Mouse (Mus musculus) kidney, postnatal 36 days (tissue): ENCODE results near the gene Ripor3.
A peak's percentile ranks its signal among the peaks of the same experiment; 100 is the strongest.
"Not testable (repeated sequence)": the region's sequence is repeated elsewhere in the genome, so short reads cannot be mapped to it uniquely, and the experiment has no call there.

ENCODE experiments used
- DNase-seq, 2 experiments: peaks; one replicate each; pipeline ENCODE4 v3.0.0; 2021 to 2022; ENCODE audit warnings: mixed read lengths in 2 of 2

The Ripor3 gene

DNA sequence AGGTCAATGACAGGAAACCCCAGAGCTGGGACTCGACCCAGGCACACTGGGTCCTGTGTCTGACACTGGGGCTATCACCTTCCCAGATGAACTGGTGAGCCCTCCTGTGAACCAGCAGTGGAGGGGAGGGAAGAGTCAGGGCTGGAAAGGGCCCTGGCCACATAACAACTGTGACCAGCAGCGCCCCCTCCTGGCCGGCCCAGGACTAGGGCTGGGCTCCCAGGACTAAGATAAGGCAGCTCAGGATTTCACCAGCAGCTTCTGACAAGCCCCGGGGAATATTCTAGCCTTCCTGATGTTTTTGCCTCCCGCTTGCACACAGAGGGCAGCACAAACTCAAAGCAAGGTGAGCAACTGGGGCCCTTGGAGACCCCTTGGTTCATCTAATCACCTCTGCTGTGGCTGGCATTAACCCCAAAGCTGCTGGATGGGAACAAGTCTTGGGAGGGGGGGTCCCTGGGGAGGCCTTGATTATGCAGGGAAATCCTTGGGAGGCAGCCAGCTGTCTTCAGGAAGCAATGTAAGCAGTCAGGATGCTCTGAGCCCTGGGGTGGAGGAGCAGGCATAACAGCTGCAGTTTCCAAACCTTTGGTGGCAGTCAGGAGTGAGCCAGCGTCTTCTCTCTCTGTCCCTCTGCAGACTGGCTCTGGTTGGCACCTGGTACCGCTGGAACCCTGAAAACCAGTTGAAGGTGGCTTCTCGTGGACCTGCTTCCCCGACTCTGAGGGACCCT lies at the start of gene Ripor3:
Ripor3 (minus strand) TSS at position 683 of the 733 bp plus-strand sequence.
- peak; percentile 83 to 91 for DNase-seq

- no peak for DNase-seq
These were observed 48.9 kb upstream of the Ripor3 start for GRCm38 (mm10) chr2:168059200-168059790.

DNA sequence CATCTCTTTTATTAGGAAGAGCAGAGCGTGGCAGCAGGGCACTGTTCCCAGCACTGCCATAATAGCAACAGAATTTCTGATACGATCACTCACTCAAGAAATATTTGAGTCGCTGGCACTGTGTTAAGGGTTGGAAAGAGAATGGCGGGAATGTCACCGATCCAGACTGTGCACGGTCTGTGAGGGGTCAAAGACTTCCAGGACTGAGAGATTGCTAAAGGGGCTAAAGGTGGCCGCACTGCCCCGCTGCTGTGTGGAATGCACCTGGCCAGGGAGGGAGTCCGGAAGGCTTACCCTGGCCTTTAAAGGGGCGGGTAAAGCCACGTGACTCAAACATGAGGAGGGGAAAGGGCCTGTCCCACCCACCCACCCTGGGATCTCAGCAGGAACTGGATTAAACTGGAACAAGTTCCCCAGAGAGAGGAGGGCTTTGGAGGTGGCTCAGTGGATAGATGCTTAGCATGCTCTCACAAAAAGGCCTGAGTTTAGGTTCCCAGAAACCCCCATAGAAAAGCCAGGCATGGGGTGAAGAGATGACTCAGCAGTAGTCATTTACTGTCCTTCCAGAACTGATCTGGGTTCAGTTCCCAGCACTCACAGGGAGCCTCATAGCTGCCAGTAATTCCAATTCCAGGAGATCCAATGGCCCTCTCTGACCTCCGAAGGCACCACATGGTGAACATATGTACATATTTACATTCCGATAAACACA lies 48.2 kb upstream of the Ripor3 start:
- DNase-seq = no peak

GRCm38 (mm10) chr2:168057876-168058275 lies 47.5 kb upstream of the Ripor3 start:
- DNase-seq = not testable (repeated sequence)

GRCm38 (mm10) chr2:168056666-168056933 lies 46.2 kb upstream of the Ripor3 start:
- no peak for DNase-seq

- no peak for DNase-seq
These were observed 45.7 kb upstream of the Ripor3 start for GRCm38 (mm10) chr2:168055910-168056665.

DNA sequence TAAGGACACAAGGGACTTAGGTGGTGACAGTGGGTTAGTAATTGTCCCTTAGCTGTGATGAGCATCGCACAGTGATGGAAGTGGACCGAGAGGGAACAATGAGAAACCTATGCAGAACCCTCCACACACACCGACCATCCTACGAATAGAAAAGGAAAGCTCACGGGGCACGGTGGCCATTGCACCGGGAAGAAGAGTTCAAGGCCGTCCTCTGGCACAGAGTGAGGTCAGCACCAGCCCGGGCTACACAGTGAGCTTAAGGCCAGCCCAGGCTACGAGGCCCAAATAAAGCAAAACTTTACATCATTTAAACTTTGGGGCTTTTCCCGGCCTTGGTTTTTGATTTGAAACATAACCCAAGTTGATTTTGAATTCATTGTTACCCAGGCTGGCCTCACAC lies 43.7 kb upstream of the Ripor3 start:
- no peak for DNase-seq

- peak; percentile 77 to 89 for DNase-seq
These were observed 42.3 kb upstream of the Ripor3 start for GRCm38 (mm10) chr2:168052689-168053088.

DNA sequence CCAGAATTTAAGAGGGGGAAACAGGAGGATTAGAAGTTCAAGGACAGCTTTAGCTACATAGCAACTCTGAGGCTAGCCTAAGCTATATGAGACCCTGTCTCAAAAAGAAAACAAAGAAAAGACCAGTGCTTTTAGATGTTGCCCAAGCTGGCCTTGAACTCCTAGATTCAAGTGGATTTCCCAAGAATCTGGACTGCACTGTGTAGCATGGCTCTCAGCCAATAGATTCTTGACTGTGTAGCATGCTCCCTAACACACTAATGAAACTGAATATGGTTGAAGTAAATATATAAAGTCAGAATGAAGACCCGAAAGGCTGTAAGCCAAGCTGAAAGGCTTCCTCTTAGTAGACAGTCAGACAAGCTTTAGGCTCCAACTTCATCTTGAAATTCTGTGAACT lies 41.7 kb upstream of the Ripor3 start:
- DNase-seq = no peak

DNA sequence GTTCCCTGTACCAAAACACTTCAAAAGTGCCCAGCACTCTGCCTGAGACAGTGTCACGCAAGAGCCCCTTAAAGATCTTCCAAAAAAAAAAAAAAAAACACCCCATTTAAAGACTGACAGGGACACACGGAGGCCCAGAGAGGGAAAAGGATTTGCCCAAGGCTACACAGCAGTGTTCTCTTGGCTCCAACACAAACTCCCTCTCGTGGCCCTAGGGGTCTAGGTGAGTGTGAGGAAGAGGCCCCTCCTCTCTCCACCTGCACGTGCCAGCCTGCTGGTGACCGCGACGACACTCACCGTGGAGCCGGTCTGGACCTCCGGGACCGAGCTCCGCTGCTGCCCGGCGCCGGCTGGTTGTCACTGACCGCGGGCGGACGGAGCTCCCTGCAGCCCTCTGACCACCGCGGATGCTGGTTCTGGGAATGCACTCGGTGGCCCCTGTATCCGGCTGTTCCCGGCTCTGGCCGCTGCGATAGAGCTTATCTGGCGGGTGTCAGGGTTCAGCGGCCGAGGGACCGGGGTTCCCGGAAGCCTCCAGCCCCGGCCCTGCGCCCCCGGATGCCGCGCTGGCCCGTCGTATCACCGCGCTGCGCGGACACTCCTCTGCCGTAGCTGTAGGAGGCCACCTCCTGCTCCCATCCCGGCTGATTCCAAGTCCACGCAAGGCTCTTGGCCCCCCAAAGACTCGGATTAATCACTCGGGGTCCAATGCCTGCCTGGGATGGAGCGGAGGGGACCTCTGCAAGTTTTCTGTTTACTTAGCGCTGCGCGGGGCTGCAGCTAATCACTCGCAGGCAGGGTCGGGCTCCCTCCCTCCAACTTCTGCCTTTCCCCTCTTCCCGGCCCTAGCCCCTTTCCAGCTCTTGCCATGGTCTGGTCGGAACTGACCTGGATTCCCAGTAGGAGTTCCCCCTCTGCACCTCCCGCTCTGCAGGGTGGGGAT lies 39.9 kb upstream of the Ripor3 start:
- peak; percentile 66 to 76 for DNase-seq

GRCm38 (mm10) chr2:168049002-168049635 lies 38.7 kb upstream of the Ripor3 start:
- peak in 1 of 2 experiments; percentile 45 for DNase-seq

GRCm38 (mm10) chr2:168046467-168046866 lies 36.0 kb upstream of the Ripor3 start:
- peak in 1 of 2 experiments; percentile 50 for DNase-seq

DNA sequence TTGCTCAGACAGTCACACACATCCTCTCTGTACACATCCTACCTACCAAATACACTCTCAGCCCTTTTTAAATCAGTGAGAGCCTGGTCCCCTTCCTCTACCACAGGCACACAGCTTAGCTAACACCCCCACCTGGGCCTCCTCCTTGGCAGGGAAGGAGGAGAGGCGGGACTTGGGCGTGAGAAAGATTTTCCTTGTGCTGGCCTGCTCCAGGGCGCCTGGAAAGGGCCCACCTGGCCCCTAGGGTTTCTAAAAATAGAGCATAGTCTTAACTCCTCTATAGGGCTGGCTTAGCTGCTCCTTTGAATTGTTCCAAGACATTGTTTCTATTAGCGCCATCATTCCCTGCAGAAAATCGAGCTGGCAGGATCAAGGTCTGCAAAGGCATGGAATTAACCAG lies 35.4 kb upstream of the Ripor3 start:
- DNase-seq = peak; percentile 66 to 74

DNA sequence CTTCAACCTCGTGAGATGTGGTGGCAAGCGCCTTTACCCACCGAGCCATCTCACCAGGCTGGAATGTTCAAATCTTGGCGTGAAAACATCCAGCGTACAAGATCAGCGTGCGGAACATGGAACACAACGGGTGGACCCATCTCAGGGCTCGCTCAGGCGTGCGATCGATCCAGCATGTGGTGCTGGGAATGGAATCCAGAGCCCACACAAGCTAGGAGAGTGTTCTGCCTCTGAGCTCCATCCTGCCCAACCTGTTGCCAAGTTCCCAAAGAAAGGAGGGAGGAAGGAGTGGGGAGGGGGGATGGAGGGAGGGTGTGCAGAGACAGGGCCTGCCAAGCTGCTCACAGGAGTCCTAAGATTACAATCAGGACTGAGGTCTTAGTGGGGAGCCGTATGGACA lies 34.9 kb upstream of the Ripor3 start:
- peak in 1 of 2 experiments; percentile 38 for DNase-seq

DNA sequence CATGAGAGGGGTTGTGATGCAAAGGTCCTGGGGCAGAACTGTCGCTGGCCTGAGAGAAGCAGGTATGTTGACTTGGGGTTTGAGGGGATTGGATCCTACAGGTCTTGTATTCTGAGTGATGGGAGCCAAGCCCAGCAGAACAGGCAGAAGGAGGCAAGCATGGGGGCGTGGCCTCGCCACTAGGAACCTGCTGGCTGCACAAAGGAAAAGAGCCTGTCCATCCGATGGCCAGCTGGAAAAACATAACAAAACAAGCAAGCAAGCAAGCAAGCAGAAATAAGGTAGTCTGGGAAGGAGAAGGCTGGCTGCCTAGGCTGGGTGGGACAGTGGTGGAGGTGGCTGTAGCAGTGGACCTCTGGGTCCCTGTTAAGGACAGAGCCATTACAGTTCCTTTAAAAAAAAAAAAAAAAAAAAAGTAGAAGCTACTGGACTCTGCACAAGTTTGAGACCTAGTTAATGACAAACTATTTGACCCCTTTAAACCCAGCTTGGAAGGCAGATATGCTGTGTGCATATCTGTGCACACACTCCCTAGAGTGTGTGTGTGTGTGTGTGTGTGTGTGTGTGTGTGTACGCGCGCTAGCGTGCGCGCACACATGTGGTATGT lies 34.4 kb upstream of the Ripor3 start:
- peak; percentile 72 to 80 for DNase-seq

GRCm38 (mm10) chr2:168042019-168042418 lies 31.6 kb upstream of the Ripor3 start:
- DNase-seq = no peak

- peak in 1 of 2 experiments; percentile 26 for DNase-seq
These were observed 30.3 kb upstream of the Ripor3 start for GRCm38 (mm10) chr2:168040751-168041150.

- peak in 1 of 2 experiments; percentile 37 for DNase-seq
These were observed 26.6 kb upstream of the Ripor3 start for GRCm38 (mm10) chr2:168037063-168037462.

- DNase-seq = no peak
These were observed 25.5 kb upstream of the Ripor3 start for GRCm38 (mm10) chr2:168035907-168036306.

- DNase-seq = no peak
These were observed 23.5 kb upstream of the Ripor3 start for GRCm38 (mm10) chr2:168033905-168034304.

GRCm38 (mm10) chr2:168031842-168032241 lies 21.4 kb upstream of the Ripor3 start:
- no peak for DNase-seq
